Mouse (Mus musculus) ES-Bruce4 (cell line): ENCODE results near the gene Gab2.

ENCODE experiments used
- CTCF ChIP-seq: IDR thresholded peaks from one replicate; pipeline ENCODE4 v1.8.1; 2011; ENCODE audit warnings: low read depth, low read length
- EP300 ChIP-seq: IDR thresholded peaks from 2 replicates; pipeline ENCODE4 v1.6.1; 2011; ENCODE audit warnings: low read depth, low read length; ENCODE audit not compliant: insufficient read depth
- POLR2A ChIP-seq: IDR thresholded peaks from one replicate; pipeline ENCODE4 v1.8.1; 2011; ENCODE audit warnings: low read length; ENCODE audit not compliant: insufficient read depth

DNA sequence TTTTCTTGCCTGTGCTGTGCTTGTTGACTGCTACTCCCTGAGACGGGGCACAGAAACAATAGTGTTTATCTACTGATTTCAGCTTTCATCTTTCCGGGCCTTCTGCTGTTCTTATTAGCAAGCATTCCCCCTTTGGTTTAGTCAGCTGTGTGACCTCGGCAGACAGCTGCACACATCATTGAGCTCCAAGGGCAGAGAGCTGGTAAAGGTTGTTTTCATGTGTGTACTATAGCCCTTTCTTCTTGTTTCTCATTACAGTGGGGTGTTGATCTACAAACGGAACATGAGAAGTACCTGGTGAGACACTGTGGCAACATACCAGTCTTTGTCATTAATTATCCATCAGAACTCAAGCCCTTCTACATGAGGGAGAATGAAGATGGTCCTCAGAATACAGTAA lies 41.7 kb upstream of the Gab2 start:
- no peak for TF ChIP-seq CTCF
- no peak for TF ChIP-seq EP300
- no peak for TF ChIP-seq POLR2A
